Mouse (Mus musculus) gastrocnemius, postnatal 4 days (tissue): ENCODE measurements around the gene Stim2. TPM values are rescaled to one million over a fixed set of nuclear protein-coding genes. Genes with fewer than 3 reads are reported as not detected.
A peak's percentile ranks its signal among the peaks of the same experiment; 100 is the strongest.

ENCODE experiments used
- DNase-seq, 2 experiments: peaks; one replicate each; pipeline ENCODE4 v3.0.0; 2021 to 2022; ENCODE audit warnings: low spot score in 2 of 2, mixed read lengths in 2 of 2
- total RNA-seq, 2 experiments: library from RNA; stranded (reverse); gene quantifications; 2 replicates each; pipeline ENCODE4 v1.2.3; 2021

The Stim2 gene
- total RNA-seq, 2 experiments from 2014 or later = 72.8 to 82.9 TPM

DNA sequence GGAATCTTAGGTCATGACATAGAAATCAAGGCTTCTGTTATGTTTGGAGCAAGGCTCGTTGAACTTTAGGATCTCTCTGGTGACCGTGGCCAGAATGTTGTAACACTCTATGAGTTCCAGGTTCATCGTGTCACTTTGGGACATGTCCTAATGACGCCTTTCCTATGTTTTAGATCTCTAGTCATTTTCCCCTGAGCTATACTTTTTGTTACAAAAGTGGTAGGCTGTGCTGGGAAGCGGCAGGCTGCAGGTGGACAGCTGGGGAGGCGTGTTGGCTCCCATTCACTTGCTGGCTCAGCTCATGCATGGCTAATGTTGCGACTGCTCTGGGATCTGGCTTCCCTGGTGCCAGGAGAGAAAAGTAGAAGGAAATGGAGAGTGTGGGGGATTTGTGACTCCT lies 5.7 kb upstream of the Stim2 start:
- peak in 1 of 2 experiments; percentile 51 for DNase-seq

DNA sequence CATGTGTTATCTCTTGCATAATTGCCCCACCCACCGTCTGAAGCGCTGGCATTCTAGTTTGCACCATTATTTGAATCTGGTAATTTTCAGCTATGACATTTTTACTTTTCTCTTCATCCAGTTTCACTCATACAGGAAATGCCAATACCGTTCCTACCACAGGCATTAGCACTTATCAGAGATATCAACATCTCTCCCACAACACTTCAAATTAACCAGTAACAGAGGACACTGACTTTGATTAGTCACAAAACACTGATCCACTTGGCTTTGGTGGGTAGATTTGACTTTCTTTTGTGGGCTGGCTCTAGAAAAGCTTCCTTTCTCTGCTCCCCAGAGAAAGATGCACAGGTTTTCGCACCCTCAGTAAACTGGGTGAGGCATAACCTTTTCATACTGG lies 3.7 kb upstream of the Stim2 start:
- no peak for DNase-seq

DNA sequence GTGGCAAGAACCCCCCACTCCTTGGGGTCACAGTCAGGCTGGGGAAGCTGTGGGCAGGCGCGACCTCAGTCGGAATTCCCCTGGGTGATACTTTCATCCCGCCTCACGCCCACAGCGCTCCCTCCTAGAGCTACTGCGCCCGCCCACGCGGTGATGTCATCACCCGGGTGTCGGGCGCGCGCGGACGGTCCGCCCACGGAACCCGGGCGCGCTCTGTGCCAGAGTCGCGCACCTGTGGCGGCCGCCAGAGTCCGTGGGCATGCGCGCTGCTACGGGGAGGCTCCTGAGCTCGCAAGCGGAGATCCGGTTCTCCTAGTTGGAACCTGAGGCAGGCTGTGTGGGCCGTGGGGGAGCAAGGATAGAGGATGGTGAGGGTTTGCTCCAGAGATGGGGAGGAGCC lies 3.0 kb upstream of the Stim2 start:
- DNase-seq = peak; percentile 48 to 73

DNA sequence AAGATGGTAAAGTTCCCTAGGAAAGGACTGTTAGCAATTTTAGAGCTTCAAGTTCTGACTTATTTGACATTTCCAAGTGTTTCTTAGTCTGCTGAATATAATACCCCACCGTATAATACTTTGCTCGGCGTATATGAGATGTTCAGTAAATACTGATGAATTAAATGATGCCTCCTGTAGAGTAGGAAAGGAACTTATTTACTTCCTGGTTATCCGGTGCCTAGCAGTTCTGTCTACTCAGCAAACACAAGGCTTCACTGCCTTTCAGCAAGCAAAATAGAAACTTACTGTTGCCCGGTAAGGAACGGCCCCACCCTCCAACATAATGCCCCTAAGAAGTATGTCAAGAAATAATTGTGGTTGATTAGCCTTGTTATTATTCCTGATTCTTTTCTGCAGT lies 1.5 kb upstream of the Stim2 start:
- no peak for DNase-seq

DNA sequence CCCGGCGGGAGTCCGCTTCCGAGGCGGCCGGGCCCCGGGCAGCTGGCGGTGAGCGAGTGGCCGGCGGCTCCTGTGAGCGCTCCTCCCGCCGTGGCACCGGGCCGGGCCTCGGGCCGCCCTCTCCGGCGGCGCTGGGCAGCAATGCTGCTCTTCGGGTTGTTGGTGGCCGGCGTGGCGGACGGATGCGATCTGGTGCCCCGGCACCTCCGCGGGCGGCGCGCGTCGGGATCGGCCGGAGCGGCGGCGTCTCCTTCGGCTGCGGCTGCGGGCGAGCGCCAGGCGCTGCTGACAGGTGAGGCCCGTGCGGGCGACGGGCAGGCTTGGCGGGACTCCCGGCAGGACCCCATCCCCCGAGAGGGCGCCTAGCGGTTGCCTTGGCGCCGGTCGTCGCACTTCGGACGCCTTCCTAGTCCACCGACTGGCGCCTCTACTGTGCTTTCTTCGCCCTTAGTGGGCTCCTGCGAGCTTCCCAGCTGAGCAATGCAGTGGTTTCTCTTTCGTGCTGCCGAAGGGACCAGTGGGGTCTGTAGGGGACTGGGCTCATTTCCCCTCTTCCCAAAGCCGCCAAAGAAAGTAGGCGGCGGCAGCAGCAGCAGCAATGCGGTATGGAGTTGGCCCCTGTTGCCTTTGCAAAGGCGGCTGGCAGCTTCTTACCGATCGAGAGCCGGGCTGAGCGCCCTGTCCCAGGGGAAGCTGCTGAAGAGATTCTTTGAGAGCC lies 603 bp downstream of the Stim2 start:
- peak; percentile 48 to 69 for DNase-seq

DNA sequence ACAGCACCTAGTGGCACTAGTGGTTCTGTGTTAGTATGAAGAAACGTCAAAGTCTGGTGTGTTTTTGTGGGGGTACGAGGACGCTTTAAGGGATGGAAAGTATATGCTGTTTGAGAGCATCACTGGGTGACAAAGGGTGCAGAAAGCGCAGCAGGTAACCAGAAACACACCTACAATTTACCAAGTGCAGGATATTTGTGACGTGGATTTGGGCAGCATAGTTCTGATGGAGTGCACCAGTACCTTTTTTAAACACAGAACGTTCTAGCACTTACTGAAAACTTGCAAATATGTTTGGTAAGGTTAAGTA lies 1.1 kb downstream of the Stim2 start:
- no peak for DNase-seq

DNA sequence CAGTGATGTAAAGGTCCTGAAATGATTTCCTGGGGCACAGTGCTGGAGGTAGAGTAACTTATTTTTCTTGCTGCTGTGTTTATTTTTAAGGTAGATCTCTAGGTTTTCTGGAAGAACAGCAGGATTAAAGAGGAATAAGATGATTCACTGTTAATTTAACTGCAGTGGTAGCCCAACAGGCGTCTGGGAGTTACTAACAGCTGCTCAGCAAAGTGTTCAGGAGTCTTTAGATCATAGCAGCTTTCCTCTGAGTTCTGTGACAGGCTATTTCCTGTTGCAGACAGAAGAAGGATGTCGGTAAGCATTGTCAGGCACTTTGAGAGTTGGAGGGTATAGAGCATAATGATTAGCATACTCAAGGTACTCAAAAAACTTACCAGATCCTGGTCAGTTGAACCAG lies 1.5 kb downstream of the Stim2 start:
- DNase-seq = no peak

DNA sequence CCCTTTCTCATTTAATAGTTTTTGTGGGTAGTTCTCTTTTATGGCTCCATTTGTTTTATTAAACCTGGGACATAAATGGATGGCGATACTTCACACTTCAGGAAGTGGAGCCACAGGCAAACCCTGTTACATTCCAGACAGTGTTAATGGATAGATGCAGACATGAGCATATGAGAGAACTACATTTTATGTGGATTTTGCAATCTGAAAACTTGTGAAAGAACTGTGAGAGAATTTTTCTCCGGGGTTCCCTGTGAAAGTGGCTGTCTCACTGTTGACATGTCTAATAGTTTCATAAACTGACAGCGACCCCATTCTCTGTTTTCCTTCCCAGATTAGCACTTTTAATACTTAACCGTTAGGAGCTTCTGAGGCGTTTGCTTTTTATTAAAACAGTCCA lies 2.7 kb downstream of the Stim2 start:
- DNase-seq = no peak

DNA sequence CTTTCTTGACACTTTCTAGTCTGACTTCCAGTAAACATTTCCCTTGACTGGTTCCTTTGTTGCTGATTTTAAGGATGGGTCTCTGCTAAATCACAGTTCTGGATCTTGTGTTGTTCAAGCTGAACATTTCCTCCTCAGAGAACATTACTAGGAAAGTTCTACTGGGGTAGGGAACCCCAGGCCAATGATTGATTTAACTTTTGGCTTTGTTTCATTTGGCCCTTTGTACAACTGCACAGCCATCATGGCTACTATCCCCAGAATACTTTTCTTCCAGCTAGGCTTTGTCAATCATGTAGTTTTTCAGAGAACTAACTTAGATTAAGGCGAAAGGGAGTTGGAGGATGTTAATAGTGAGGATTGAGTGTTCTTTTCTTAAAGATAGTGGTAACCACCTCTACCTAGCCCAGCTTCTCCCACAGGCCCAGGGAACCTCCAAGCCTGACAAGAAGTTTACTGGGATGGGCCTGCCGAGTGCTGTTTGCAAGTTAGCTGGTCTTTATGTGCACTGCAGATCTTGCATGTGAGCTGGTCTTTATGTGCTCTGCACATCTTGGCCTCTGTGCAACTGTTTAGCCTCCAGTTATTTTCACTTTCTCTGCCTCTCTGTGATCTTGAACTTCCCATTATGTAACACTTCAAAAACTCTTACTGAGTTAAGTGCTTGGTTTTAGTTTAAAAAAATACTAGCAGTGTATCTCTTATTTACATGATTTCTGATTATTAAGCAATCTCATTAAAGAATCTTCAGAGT lies 7.0 kb downstream of the Stim2 start:
- no peak for DNase-seq

DNA sequence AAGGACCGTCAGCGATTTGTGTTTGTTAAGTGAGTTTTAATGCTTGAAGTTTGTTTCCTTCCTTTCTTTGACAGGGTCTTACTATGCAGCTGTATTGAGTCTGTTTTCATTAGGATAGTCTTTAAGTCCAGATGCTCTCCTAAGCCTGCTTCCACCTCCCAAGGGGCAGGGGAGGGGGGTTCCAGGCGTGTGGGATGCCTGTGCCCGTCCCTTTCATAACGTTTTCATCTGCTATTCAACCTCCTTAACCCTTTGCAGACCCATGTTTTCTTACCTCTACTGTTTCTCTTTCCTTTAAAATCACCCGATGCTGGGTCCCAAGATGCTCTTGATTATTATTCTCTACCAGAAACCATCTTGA lies 7.5 kb downstream of the Stim2 start:
- DNase-seq = no peak

DNA sequence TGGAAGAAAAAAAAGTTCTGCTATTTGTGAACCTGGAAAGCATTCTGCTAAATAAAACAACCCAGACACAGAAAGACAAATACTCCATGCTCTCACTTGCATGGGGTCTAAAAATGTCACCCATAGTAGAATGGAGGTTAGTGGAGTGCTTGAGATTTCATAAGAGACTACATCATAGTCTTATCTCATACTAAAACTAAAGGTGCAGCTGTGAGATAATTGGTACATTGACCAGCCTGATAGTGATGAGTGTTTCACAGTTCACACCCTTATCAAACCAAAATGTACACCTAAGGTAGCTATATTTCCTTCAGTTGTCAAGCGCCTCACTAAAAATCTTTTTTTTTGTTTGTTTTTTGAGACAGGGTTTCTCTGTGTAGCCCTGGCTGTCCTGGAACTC lies 8.5 kb downstream of the Stim2 start:
- DNase-seq = no peak

DNA sequence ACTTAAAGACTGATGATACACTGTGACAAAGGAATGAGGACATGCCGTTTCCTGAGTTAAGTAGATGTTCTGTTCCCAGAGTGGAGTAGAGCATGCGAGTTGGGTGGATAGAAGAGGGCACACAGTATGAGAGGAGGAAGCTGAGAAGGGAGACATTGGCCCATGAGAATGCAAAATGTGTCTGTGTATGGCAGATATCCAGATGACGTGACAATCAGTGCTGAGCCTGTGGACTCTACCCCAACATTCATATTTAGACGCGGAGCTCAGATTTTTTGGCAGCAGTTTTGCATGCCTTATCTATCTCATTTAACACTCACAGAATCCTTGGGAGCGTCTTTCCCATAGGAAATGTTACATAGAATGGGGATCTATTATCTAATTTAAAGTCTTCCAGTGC lies 9.3 kb downstream of the Stim2 start:
- DNase-seq = no peak

DNA sequence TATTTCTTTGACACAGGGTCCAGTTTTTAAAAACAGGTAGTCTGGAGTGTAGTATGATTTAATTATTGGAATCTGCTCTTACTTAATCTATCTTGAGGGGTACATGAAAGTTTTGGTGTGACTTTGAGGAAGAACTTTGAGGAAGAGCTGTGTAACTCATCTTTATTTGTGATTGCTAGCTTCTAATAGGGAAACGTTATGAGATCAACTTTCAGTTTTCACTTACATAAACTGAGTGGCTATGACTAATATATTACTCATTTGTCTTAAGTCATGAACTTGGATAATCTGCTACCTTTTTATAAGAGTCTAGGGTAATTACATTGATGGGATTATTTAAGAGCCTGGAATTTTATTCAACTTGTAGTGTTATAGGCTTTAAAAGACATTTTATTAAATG lies 15.0 kb downstream of the Stim2 start:
- no peak for DNase-seq

DNA sequence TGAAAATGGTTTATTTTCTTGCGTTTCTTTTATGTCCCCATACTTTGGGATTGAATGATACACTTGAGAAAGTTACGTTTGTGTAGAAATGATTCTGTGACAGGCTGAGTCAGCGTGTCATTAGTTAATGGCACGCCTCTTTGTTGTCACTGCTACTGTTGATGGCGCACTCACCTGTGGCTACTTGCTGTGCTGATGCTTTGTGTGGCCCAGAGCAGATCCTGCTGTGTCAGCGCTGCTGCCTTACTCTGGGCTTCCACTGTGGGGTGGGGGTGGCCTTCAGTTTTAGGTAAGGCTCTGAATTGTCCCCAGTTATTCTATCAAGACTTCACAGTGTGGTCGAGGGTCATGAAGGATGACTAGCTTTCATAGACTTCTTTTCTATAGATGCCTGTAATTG lies 18.8 kb downstream of the Stim2 start:
- DNase-seq = no peak

DNA sequence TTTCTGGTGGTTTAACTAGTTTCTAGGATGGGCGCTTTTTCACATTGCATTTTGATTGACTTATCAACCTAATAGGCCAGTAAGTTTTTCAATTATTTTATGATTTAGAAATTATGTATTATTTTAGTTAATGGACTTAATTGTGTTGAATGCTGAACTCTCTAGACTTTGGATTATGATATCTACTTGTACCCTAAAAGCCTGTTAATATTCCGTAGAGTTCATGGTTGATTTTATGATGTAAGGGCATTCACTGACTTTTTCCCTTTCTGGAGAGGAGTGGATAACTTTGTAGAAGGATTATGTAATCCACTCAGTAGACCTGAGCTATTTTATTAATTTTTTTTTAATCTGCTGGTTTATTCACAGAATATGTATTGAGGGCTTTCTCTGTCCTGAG lies 20.6 kb downstream of the Stim2 start:
- no peak for DNase-seq

DNA sequence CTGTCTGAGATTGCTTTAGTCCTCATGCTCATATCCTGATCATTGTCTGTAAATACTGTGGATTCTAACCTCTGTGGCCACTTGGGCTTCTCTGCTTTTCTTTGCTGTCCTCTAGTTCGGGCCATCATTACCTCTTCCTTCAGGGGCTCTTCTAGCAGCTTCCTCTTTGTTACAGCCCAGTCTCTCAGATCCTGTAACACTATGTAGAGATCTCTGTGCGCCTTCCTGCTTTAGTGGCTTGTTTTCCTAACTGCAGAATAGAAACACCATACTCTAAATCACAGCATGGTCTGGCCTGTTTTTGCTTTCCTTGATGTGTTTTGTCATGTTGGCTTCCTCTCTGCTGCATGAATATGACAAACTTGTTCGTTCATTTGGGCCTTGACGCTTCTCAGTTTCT lies 21.2 kb downstream of the Stim2 start:
- no peak for DNase-seq

DNA sequence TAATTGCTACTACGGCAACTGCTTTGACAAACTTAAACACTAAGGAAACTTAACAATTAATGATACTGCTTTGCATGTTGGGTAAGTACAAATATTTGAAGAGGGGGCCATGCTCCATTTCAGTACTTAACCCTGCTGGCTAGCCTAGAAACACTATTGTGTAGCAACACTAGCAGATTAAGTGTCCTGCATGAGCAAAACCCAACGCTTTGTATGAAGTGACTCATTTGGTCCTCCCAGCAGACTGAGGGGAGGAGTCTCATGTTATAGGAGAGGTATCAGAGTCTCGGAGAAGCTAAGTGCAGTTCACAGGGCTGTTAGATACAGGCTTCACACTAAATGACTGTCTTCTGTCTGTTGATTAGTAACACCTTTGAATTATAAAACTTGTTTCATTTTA lies 26.3 kb downstream of the Stim2 start:
- no peak for DNase-seq

DNA sequence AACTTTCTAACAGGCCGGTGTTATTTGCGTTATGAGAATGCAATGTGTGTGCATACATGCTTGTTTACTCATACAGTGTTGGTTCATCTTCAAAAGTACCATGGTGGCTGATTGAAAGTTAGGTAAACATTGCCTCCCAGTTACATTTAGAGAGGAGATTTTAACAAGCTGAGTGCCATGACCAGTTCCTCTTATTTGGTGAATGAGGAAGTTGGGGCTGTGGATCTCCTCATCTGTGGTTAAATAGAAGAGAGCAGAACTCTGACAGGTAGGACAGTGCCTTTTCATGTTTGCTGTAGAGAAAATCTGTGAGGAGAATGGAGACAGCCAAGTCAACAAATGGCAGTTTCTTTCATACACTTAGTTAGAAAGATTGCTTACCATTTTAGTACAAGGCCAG lies 27.3 kb downstream of the Stim2 start:
- DNase-seq = no peak

DNA sequence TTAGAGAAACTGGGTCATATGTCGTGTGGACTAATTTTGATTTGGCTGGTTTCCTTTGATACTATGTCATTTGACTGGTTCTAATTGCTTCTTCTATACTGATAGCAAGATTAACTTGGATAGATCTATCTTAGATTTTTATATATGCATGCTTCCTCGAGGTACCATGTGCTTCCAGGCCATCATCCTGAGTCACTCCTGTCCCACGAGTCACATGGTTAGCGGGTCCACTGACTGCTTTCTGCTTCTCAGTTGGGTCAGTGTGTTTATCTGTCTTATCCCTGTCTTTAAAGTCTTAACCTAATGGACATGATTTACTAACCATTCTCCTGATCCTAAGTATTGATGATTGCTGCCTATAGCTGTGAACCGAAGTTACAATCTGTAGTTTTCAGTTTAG lies 34.9 kb downstream of the Stim2 start:
- no peak for DNase-seq

DNA sequence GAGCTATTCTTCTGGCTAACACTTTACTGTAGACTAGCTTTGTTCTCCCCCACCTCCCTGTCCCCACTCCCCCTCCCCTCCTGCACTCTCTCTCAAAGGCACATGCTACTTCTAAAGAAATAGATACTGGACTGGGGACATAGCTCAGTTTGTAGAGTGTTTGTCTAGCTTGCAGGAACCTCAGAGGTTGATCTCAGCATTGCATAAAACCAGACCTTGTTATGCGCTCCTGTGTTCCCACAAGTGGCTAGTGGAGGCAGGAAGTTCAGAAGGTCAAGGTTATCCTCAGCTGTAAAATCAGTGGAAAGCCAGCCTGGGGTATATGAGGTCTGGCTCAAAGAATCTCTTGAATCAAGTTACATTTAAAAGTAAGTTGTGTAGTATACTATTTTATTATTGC lies 36.4 kb downstream of the Stim2 start:
- DNase-seq = no peak

DNA sequence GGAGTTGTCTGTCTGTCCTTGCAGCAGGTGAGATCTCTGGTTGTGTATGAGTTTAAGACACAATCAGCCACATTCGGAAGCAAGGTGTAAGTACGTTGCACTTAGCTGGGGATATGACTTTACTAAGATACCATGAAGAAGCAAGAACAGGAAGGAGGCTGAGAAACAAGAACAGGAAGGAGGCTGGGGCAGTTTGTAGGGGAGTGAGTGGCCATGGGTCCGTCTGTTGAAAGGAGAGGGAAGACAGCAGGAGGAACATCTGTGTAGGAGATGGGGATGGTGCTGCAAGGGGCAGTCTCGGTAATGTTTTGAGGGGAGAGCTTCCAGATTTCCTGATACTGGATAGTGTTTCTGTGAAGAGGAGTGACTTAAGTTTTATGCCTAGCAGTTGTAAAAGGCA lies 40.3 kb downstream of the Stim2 start:
- DNase-seq = no peak

DNA sequence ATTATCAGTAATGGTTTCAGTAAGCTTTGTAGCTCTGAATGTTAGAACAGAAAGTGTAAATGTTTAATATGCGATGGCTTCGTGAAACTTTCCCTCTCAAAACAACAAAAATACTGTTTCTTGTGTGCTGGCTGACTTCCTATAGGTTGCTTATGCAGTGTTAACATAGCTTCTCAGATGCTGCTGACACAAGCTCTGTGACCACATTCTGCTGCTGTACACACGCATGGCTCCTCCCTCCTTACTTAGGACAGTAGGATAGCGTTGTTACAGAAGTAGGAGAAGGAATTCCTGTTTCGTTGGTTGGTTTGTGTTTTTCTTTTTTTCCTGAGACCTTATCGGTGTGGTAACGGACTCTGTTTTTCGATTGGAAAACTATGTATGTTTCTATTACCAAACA lies 42.2 kb downstream of the Stim2 start:
- DNase-seq = no peak

DNA sequence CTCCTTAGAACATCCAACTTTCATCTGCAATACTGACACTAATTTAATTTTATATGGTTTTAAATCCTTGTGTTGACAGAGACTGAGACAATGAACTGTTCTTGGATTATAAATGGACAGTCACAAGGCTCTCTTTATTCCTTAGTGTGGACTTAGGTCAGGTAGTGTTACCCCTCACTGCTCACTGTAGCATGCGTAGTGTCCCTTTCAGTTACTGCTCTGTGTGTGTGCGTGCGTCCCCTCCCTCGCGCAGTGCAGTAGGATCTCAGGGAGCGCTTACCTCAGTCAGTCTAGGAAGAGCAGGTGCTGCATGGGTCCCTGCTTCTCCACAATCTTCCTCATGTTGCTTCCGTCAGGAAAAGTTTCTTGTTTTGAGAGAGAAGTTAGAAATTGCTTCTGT lies 43.7 kb downstream of the Stim2 start:
- DNase-seq = no peak
